Mouse (Mus musculus) lung, postnatal 25 days (tissue): ENCODE results near the gene Bhlha9.
"Not testable (repeated sequence)": the region's sequence is repeated elsewhere in the genome, so short reads cannot be mapped to it uniquely, and the experiment has no call there.

Experiments used
- DNase-seq: peaks from one replicate; pipeline ENCODE4 v3.0.0; 2022; ENCODE audit warnings: low spot score

The Bhlha9 gene

GRCm38 (mm10) chr11:76661790-76662468 lies 10.3 kb upstream of the Bhlha9 start:
- no peak for DNase-seq

GRCm38 (mm10) chr11:76666002-76666649 lies 6.1 kb upstream of the Bhlha9 start:
- no peak for DNase-seq

GRCm38 (mm10) chr11:76667807-76668206 lies 4.5 kb upstream of the Bhlha9 start:
- no peak for DNase-seq

GRCm38 (mm10) chr11:76672561-76673384 lies 503 bp downstream of the Bhlha9 start:
- no peak for DNase-seq

GRCm38 (mm10) chr11:76674199-76674598 lies 1.9 kb downstream of the Bhlha9 start:
- no peak for DNase-seq

GRCm38 (mm10) chr11:76674704-76675103 lies 2.4 kb downstream of the Bhlha9 start:
- no peak for DNase-seq

- DNase-seq = not testable (repeated sequence)
Observed at GRCm38 (mm10) chr11:76679508-76679907, 7.2 kb downstream of the Bhlha9 start, which contains the start of gene Trarg1. Trarg1 (plus strand) TSS chr11:76679808.

GRCm38 (mm10) chr11:76685604-76686003 lies 13.3 kb downstream of the Bhlha9 start:
- DNase-seq = no peak

- DNase-seq = no peak
Observed at GRCm38 (mm10) chr11:76692096-76692495, 19.8 kb downstream of the Bhlha9 start.

- no peak for DNase-seq
Observed at GRCm38 (mm10) chr11:76695810-76696209, 23.5 kb downstream of the Bhlha9 start.

- DNase-seq = no peak
Observed at GRCm38 (mm10) chr11:76699626-76700025, 27.4 kb downstream of the Bhlha9 start.

- no peak for DNase-seq
Observed at GRCm38 (mm10) chr11:76707656-76708055, 35.4 kb downstream of the Bhlha9 start.

- no peak for DNase-seq
Observed at GRCm38 (mm10) chr11:76708066-76708465, 35.8 kb downstream of the Bhlha9 start.

GRCm38 (mm10) chr11:76708881-76709280 lies 36.6 kb downstream of the Bhlha9 start:
- peak; percentile 34 for DNase-seq

GRCm38 (mm10) chr11:76709625-76710452 lies 37.6 kb downstream of the Bhlha9 start:
- DNase-seq = peak; percentile 53

GRCm38 (mm10) chr11:76717000-76717399 lies 44.7 kb downstream of the Bhlha9 start:
- no peak for DNase-seq
